Mouse (Mus musculus) intestine, embryonic 15.5 days (tissue): ENCODE measurements around the gene Nhej1. TPM values are rescaled to one million over a fixed set of nuclear protein-coding genes. Genes with fewer than 3 reads are reported as not detected.
A peak's percentile ranks its signal among the peaks of the same experiment; 100 is the strongest.

Experiments
- ATAC-seq: fragments of 200-750 bp; cut with Nextera tagmentation; 2 replicates; pipeline ENCODE4 v1.8.0; 2017; ENCODE audit warnings: moderate TSS enrichment, moderate library complexity
- H3K27ac ChIP-seq: fragments of 300-500 bp; sonication (generic); 2 replicates; pipeline ENCODE4 v1.5.1; 2015; ENCODE audit warnings: mild to moderate bottlenecking, inconsistent platforms
- H3K27me3 ChIP-seq: fragments of 300-500 bp; sonication (generic); replicated peaks from 2 replicates; pipeline ENCODE4 v1.6.1; 2015; ENCODE audit warnings: inconsistent platforms
- H3K36me3 ChIP-seq: fragments of 300-500 bp; sonication (generic); 2 replicates; pipeline ENCODE4 v1.6.1; 2015; ENCODE audit warnings: inconsistent platforms
- H3K4me1 ChIP-seq: fragments of 300-500 bp; sonication (generic); replicated peaks from 2 replicates; pipeline ENCODE4 v1.6.1; 2015; ENCODE audit warnings: inconsistent platforms
- H3K4me2 ChIP-seq: fragments of 300-500 bp; sonication (generic); replicated peaks from 2 replicates; pipeline ENCODE4 v1.6.1; 2015; ENCODE audit warnings: mild to moderate bottlenecking, inconsistent platforms
- H3K4me3 ChIP-seq: fragments of 300-500 bp; sonication (generic); replicated peaks from 2 replicates; pipeline ENCODE4 v1.5.1; 2015; ENCODE audit warnings: inconsistent platforms
- H3K9ac ChIP-seq: fragments of 300-500 bp; sonication (generic); 2 replicates; pipeline ENCODE4 v1.6.1; 2015; ENCODE audit warnings: inconsistent platforms
- H3K9me3 ChIP-seq: fragments of 300-500 bp; sonication (generic); 2 replicates; pipeline ENCODE4 v1.6.1; 2016; ENCODE audit warnings: inconsistent platforms
- WGBS: fragments of 180-500 bp; shearing (Covaris S2); methylation state at CpG from one replicate; pipeline ENCODE4 v1.1.7; 2015; 5-methylcytosine and 5-hydroxymethylcytosine counted together
- polyA plus RNA-seq: library from polyadenylated mRNA; unstranded; fragments of >200 nt; fragmentation: Nextera tagmentation; extraction: Ambion mirVana; gene quantifications from 2 replicates; pipeline ENCODE4 v1.2.1, GENCODE M21; 2015

Gene Nhej1
- polyA plus RNA-seq, 1 experiment from 2014 or later: 8.7 TPM

GRCm38 (mm10) chr1:75142301-75143261 lies 17.6 kb upstream of the Nhej1 start, which contains the start of the genes Cnppd1 and Retreg2:
Gene Cnppd1 (minus strand): TSS chr1:75142711.
Gene Retreg2 (plus strand): TSS chr1:75142778.
- Histone ChIP-seq H3K4me1 (peaks cover 17% of the 10 kb centered on the region; the same call in 1 of the 2 replicates), H3K9me3 (no peaks in the 10 kb centered on the region), H3K27me3 (no peaks in the 10 kb centered on the region), H3K4me3 (peak within 1 kb of the TSS; percentile 98), H3K9ac (peak within 1 kb of the TSS; percentile 96), H3K36me3 (peaks cover 29% of the 10 kb centered on the region), H3K27ac (peak within 1 kb of the TSS; percentile 98), H3K4me2 (peak within 1 kb of the TSS; percentile 89)
- 0% methylated on average over 90 of the region's 91 CpGs for WGBS
- peak; percentile 94 for ATAC-seq

DNA sequence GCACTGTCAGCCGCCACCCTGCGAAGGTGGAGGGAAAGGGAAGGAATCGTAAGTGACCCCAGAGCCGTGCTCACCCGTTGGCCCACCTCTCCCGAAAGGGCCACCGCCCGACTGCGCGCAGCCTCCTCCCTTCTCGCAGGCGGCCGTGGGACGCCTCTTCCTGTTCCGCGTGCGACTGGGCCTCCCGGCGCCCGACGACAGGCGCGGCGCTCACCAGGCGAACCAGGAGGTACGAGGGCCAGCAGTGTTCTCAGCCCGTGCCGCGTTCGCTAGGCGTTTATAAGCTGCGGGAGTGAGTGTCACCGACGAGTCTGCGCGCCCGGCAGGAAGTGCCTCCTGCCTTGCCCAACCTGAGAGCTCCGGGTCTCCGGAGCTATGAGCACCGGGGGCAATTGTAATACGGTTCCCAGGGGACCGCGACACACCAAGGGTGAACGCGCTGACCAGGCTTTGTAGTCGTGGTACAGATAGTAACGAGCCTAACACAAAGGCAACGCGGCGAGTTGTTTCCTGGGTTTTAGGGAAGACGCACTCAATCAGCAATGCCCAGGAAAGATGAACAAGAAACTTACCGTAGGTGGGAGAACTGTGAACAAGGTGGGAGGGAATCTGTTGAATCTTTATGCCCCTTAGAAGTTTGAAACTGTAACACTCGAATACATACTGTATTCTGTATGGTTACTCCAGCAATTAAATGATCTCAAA lies 16.6 kb upstream of the Nhej1 start:
- Histone ChIP-seq H3K27ac (peak overlapping the region; percentile 98), H3K27me3 (no peaks in the 10 kb centered on the region), H3K4me3 (peak overlapping the region; percentile 98), H3K4me1 (peaks cover 17% of the 10 kb centered on the region; the same call in 1 of the 2 replicates), H3K36me3 (peaks cover 26% of the 10 kb centered on the region), H3K9me3 (no peaks in the 10 kb centered on the region), H3K4me2 (peak overlapping the region; percentile 89), H3K9ac (peak overlapping the region; percentile 96)
- peak; percentile 65 for ATAC-seq
- WGBS: under 1% methylated on average over 53 of the region's 53 CpGs

DNA sequence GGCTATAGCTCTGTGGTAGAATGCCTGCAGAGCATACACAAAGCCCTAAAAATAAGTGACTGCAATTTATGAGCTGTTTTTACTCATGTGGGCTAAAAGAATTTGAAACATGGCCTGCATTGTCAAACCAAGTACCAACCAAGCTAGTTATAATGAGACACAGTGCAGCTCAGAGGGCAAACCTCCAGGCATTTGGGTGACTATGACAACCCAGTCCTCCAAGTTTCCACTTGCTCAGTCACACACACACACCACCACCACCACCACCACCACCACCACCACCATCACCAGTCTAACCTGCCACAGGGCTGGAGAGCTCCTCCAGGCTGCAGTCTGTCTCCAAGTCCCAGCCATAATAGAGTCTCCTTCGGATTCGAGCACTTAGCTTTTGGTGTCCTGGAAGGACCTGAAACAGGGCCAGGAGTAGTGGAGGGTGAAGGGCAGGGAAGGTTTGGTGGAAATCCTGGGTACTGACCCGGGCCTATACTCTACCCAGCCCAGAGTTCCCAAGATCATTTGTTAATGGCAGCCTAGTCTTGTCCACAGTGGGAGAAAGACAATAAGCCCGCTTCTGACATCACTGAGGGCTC lies 15.7 kb upstream of the Nhej1 start:
- 54% methylated on average over 4 of the region's 4 CpGs for WGBS
- H3K27ac ChIP-seq: peak overlapping the region; percentile 98
- peak overlapping the region; percentile 89 for H3K4me2 ChIP-seq
- peaks cover 17% of the 10 kb centered on the region; the same call in 1 of the 2 replicates for H3K4me1 ChIP-seq
- peak overlapping the region; percentile 96 for H3K9ac ChIP-seq
- no peak for ATAC-seq
- no peaks in the 10 kb centered on the region for H3K9me3 ChIP-seq
- peak overlapping the region; percentile 98 for H3K4me3 ChIP-seq
- no peaks in the 10 kb centered on the region for H3K27me3 ChIP-seq
- H3K36me3 ChIP-seq: peaks cover 23% of the 10 kb centered on the region

- H3K4me2 ChIP-seq: no peak overlapping the region
- H3K4me1 ChIP-seq: 0 out of 2 replicates have a peak, but pooled peaks cover 10% of the 10 kb centered on the region
- 96% methylated on average over 2 of the region's 2 CpGs for WGBS
- no peak for ATAC-seq
- H3K27me3 ChIP-seq: no peaks in the 10 kb centered on the region
- no peaks in the 10 kb centered on the region for H3K9me3 ChIP-seq
- H3K27ac ChIP-seq: no peak overlapping the region
- no peak overlapping the region for H3K4me3 ChIP-seq
- no peak overlapping the region for H3K9ac ChIP-seq
- H3K36me3 ChIP-seq: peaks cover 18% of the 10 kb centered on the region
Measured at GRCm38 (mm10) chr1:75138448-75138847, 13.4 kb upstream of the Nhej1 start.

- no peak; the same call in 1 of the 2 replicates for ATAC-seq
- 38% methylated on average over 3 of the region's 3 CpGs for WGBS
- no peak overlapping the region for H3K4me2 ChIP-seq
- H3K9ac ChIP-seq: no peak overlapping the region
- H3K9me3 ChIP-seq: no peaks in the 10 kb centered on the region
- 0 out of 2 replicates have a peak, but pooled peaks cover 7% of the 10 kb centered on the region for H3K4me1 ChIP-seq
- no peak overlapping the region for H3K4me3 ChIP-seq
- H3K36me3 ChIP-seq: peaks cover 18% of the 10 kb centered on the region
- H3K27ac ChIP-seq: no peak overlapping the region
- no peaks in the 10 kb centered on the region for H3K27me3 ChIP-seq
Measured at GRCm38 (mm10) chr1:75136730-75137129, 11.7 kb upstream of the Nhej1 start.

GRCm38 (mm10) chr1:75136293-75136692 lies 11.3 kb upstream of the Nhej1 start:
- Histone ChIP-seq H3K27me3 (no peaks in the 10 kb centered on the region), H3K9me3 (no peaks in the 10 kb centered on the region), H3K4me2 (no peak overlapping the region), H3K9ac (no peak overlapping the region), H3K36me3 (peaks cover 18% of the 10 kb centered on the region), H3K27ac (no peak overlapping the region), H3K4me1 (0 out of 2 replicates have a peak, but pooled peaks cover 7% of the 10 kb centered on the region), H3K4me3 (no peak overlapping the region)
- 70% methylated on average over 6 of the region's 6 CpGs for WGBS
- ATAC-seq: no peak

DNA sequence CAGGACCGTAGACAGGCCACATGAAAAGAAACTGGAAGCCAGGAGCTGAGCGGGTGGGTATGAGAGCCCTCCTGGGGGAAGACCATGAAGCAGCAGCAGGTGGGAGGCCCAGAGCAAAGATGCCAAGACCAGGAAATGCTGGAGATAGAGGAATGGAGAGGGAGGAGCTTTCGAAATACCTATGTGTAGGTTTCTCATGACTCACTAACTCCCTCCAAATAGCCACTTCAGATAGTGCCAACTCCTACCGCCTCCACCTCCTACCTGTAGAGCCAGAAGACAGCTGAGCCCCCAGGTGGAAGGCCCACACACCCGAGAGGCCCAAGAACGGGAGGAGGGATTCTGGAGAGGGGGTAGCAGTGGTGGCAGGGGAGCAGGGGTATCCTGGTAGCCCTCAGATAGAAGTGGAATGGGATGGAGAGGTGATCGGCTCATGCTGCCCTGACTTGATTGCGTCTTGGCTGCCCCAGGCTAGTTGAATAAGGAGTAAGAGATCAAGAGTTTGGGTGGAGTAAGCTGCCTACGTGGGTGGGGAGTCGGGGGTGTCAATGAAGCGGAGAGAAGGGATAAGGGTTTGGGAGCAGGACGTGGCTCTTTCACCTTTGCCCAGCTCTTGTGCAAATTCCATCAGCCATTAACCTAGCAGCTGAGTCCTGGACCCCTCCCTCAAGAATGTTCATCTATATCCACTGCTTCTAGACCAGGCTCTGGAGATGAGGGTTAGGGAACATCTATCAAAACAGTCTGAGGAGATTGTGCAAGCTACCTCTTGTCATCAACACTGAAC lies 8.6 kb upstream of the Nhej1 start, which contains the start of gene Slc23a3:
Gene Slc23a3, minus strand, starts transcription at position 470 of the 787 bp plus-strand sequence.
- ATAC-seq: peak; percentile 48; the same call in 1 of the 2 replicates

GRCm38 (mm10) chr1:75128641-75129040 lies 3.6 kb upstream of the Nhej1 start:
- Histone ChIP-seq H3K27me3 (no peaks in the 10 kb centered on the region), H3K9ac (no peak overlapping the region), H3K27ac (no peak overlapping the region), H3K9me3 (no peaks in the 10 kb centered on the region), H3K36me3 (no peaks in the 10 kb centered on the region), H3K4me2 (no peak overlapping the region), H3K4me1 (peaks cover 8% of the 10 kb centered on the region; the same call in 1 of the 2 replicates), H3K4me3 (no peak overlapping the region)
- ATAC-seq: no peak
- 60% methylated on average over 3 of the region's 3 CpGs for whole genome bisulfite sequencing

More for the DNA sequence above, 8.6 kb upstream of the Nhej1 start, which contains the start of gene Slc23a3:
- Histone ChIP-seq H3K27me3 (no peaks in the 10 kb centered on the region), H3K9ac (no peak within 1 kb of the TSS), H3K4me2 (0 out of 2 replicates have a peak within 1 kb of the TSS, but pooled peaks have one; percentile 14), H3K36me3 (peaks cover 15% of the 10 kb centered on the region), H3K4me1 (0 out of 2 replicates have a peak, but pooled peaks cover 2% of the 10 kb centered on the region), H3K27ac (no peak within 1 kb of the TSS), H3K9me3 (no peaks in the 10 kb centered on the region), H3K4me3 (no peak within 1 kb of the TSS)
- WGBS: 48% methylated on average over 12 of the region's 12 CpGs

DNA sequence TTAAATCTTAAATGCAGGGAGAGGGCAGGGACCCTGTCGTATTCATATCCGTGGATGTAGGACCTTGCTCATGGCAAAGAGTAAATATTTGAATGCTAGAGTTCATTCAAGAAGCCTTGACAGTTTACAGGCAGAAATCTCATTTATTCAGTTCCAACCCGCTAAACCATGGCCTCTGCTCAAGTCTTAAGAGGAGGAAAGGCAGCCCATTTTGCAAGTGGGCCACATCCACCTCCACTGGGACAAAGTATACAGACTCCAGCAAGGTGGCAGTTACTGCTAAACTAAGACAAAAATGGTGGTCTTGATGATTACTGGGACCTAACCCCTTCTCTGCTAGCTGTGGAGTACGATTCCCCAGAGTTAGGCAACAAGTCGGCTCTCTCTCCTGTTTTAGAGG lies 418 bp upstream of the Nhej1 start:
- Histone ChIP-seq H3K27ac (peak overlapping the region; percentile 99), H3K9ac (peak overlapping the region; percentile 64; the same call in 1 of the 2 replicates), H3K9me3 (no peaks in the 10 kb centered on the region), H3K27me3 (no peaks in the 10 kb centered on the region), H3K36me3 (no peaks in the 10 kb centered on the region), H3K4me2 (peak overlapping the region; percentile 63), H3K4me3 (peak overlapping the region; percentile 57), H3K4me1 (peaks cover 6% of the 10 kb centered on the region; the same call in 1 of the 2 replicates)
- ATAC-seq: no peak
- 40% methylated on average over 5 of the region's 5 CpGs for WGBS

DNA sequence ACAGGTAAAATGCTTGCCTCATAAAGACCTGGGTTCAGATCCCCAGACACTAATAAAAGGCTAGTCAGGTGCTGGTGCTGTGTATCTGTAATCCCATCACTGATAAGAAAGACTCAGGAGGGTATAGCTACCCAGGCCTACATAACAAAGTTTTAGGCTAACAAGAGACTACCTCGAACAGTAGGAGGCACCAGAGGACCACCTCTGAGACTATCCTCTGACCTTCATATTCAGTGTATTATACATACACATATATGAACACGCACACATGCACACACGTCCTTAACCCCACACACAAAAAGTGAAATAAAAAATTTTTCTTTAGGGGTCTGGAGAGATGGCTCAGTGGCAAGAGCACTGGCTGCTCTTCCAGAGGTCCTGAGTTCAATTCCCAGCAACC lies 2.8 kb downstream of the Nhej1 start:
- 78% methylated on average over 3 of the region's 3 CpGs for WGBS
- no peak overlapping the region for H3K27ac ChIP-seq
- no peak for ATAC-seq

DNA sequence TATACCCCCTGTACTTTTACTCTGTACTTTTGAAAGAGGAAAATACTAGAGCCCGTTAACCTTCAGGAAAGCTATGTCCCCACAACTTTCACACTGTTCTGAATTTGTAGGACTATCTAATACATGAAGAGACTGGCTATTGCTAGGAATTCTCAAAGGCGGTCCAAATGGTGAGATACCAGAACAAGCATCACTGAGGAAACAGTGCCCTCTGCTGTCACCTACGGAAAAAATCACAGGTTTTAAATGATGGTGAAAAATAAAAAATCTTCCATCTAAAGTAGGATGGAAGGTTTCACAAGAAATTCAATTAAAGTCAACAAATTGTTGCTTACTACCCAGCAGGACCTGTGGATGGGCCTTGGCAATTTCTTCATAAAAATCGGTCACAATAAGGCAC lies 72.9 kb downstream of the Nhej1 start:
- H3K27me3 ChIP-seq: no peaks in the 10 kb centered on the region
- ATAC-seq: no peak
- peaks cover 5% of the 10 kb centered on the region; the same call in 1 of the 2 replicates for H3K4me1 ChIP-seq
- H3K9me3 ChIP-seq: no peaks in the 10 kb centered on the region
- no peaks in the 10 kb centered on the region for H3K36me3 ChIP-seq
- no peak overlapping the region for H3K4me3 ChIP-seq
- H3K27ac ChIP-seq: no peak overlapping the region
- no peak overlapping the region for H3K4me2 ChIP-seq
- WGBS: 20% methylated on average over 4 of the region's 4 CpGs
- H3K9ac ChIP-seq: no peak overlapping the region

More for the DNA sequence above, 2.8 kb downstream of the Nhej1 start:
- Histone ChIP-seq H3K4me2 (no peak overlapping the region), H3K36me3 (no peaks in the 10 kb centered on the region), H3K9me3 (no peaks in the 10 kb centered on the region), H3K27me3 (no peaks in the 10 kb centered on the region), H3K9ac (no peak overlapping the region), H3K4me3 (no peak overlapping the region), H3K4me1 (peaks cover 6% of the 10 kb centered on the region; the same call in 1 of the 2 replicates)
